Mouse (Mus musculus): ENCODE measurements at regions not wholly inside any gene's neighbourhood (a gene's known extent, or its start where the extent isn't known, plus 50 kb on each side); places are given as distances from the start of the nearest gene placed in this dataset.
"Not testable (repeated sequence)": the region's sequence is repeated elsewhere in the genome, so short reads cannot be mapped to it uniquely, and the experiment has no call there.

DNA sequence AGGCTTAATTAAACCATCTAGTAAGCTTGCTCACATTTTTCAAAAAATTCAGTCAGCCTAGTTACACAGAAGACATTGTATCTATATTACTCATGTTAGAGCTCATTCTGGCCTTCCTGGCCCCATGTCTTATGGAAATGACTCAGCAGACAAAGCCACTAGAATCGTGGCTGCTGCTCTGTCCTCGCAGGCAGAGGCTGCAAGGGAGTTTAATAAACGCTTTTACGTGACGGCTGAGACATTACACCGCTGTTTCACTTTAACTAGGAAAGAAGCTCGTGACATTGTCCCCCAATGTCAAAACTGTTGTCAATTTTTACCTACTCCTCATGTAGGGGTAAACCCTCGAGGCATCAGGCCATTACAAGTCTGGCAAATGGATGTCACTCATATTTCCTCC is 132.5 kb upstream of the Tacstd2 start:
- not testable (repeated sequence) for TF ChIP-seq CTCF, EP300 (IDR thresholded peaks at IDR 0.05; ENCODE audit: low read depth)
